Mouse (Mus musculus) urinary bladder, postnatal 0 days (tissue): ENCODE results near the gene Gm42417. TPM values are rescaled to one million over a fixed set of nuclear protein-coding genes. Genes with fewer than 3 reads are reported as not detected.

Source experiments
- microRNA-seq: library from miRNA; unstranded; fragments of <30 nt; microRNA quantifications from one replicate; pipeline ENCODE4, GENCODE M21; 2016
- polyA plus RNA-seq: library from polyadenylated mRNA; unstranded; fragments of >200 nt; fragmentation: Nextera tagmentation; extraction: Ambion mirVana; gene quantifications from 2 replicates; pipeline ENCODE4 v1.2.1, GENCODE M21; 2015

The Gm42417 gene
- polyA plus RNA-seq = 1.0 TPM in 1 of 2 replicates, not detected in the other

GRCm38 (mm10) chr1:36539186-36539585, at the start of gene Gm42417:
TSS of gene Gm42417 (minus strand) at chr1:36539429.

DNA sequence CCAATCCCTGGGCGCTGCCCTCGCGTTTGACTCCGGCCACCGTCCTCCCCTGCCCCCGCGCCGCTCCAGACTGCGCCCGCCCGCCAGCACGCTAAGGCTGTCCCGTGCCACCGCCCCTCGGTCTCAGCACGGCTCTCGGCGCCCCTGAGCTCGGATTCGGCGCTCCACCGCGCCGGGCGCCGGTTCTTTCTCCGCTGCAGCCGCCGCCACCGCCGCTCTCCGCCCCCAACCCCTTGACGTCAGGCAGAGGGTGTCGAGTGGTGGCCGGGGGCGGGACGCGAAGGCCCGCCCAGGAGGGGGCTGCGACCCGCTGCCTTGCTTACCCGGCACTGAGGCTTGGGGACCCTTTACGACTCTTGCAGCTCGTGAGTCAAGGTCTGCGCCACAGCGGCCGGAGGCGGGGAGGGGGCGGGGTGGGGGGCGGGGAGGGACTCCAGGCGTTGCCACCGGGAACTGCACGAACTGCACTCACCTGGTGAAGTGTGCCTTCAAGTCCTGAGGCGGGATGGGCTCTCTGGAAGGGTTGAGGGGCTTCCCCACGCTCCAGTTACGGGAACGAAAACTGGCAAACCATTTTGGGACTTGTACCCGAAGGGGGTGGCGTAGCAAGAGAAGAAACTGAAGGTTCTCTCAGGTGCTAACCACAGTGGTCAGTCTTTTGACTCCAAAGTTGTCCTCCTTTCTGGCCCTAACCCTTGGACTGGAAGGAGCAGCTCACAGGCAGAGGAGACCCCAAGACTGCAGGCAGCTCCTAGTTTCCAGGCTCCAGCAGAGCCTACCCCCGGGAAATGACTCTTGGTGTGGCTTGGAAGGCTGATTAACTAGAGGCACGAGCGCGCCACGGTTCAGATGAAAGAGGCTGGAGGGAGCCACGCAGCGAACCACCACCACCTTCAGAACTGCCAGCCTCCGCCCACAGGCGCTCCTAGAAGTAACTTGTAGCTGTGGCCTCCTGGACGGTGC, 19.1 kb upstream of the Gm42417 start, which contains the start of gene Sema4c:
Gene Sema4c, minus strand, starts transcription at position 319 of the 963 bp plus-strand sequence.

DNA sequence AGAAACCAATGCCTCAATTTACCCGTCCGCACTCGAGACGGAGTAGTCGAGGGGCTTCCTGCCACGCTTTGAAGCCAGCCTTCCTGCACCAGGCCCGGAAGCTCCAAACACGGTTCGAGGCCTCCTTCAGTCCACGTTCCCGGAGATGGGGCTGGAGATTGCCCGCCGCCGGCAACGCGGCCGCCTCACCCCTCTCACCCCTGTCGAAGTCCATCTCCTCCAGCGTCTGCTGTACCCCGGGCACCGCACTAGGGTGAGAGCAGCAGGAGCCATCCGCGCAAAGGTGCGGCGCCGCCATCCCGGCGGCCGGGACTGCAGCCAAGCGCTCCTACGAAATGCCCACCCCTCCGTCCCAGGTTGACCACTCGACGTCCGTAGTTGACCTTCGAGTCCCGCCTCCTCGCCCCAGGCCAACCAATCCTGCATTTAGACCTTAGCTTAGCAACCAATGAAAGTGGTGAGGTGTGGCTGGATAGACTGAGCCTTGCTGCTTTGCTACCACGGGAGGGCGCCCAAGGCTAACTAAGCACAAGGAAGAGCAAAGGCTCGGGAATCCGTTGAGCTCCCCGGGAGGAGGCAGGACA, 7.8 kb upstream of the Gm42417 start, which contains the start of gene Ankrd39:
Gene Ankrd39, minus strand, starts transcription at position 558 of the 584 bp plus-strand sequence.

GRCm38 (mm10) chr1:36536783-36537182, 2.4 kb downstream of the Gm42417 start, which contains the start of gene Ankrd23:
TSS of gene Ankrd23 (minus strand) at chr1:36536883.

GRCm38 (mm10) chr1:36511289-36512021, 27.8 kb downstream of the Gm42417 start, which contains the start of gene Cnnm3:
TSS of gene Cnnm3 (plus strand) at chr1:36511867.

Small RNA genes lying within 50 kb of the gene (microRNA-seq; reads per million reads assigned to microRNA genes)
- not detected for gene Gm47280

Other genes with a start within 250 kb of the Gm42417 start
- 6.0 and 6.2 TPM in 2 replicates for gene Arid5a, start 231.7 kb downstream of the Gm42417 start, polyA plus RNA-seq
- 20.0 and 21.5 TPM in 2 replicates for gene Kansl3, start 170.2 kb downstream of the Gm42417 start, polyA plus RNA-seq
- 0.16 and 0.19 TPM in 2 replicates for gene Fer1l5, start 167.1 kb downstream of the Gm42417 start, polyA plus RNA-seq
- gene Lman2l, start 94.2 kb downstream of the Gm42417 start, polyA plus RNA-seq = 15.5 and 15.9 TPM in 2 replicates
- gene Cnnm4, start 67.8 kb downstream of the Gm42417 start, polyA plus RNA-seq = 10.0 and 11.8 TPM in 2 replicates
- 1.2 and 1.3 TPM in 2 replicates for gene Cnnm3, start 27.6 kb downstream of the Gm42417 start, polyA plus RNA-seq
- gene Ankrd23, start 2.5 kb downstream of the Gm42417 start, polyA plus RNA-seq = 11.8 and 13.1 TPM in 2 replicates
- 20.9 and 28.5 TPM in 2 replicates for gene Ankrd39, start 8.0 kb upstream of the Gm42417 start, polyA plus RNA-seq
- 8.2 and 9.7 TPM in 2 replicates for gene Sema4c, start 18.9 kb upstream of the Gm42417 start, polyA plus RNA-seq
- gene Fam178b, start 143.8 kb upstream of the Gm42417 start, polyA plus RNA-seq = 1.3 and 1.6 TPM in 2 replicates
- 696 and 763 TPM in 2 replicates for gene Cox5b, start 152.0 kb upstream of the Gm42417 start, polyA plus RNA-seq
- not detected in 2 replicates for gene 4933424G06Rik, start 170.7 kb upstream of the Gm42417 start, polyA plus RNA-seq
- gene Actr1b, start 175.0 kb upstream of the Gm42417 start, polyA plus RNA-seq = 62.6 and 65.6 TPM in 2 replicates
- 0.18 TPM in 1 of 2 replicates, not detected in the other for gene Zap70, start 222.4 kb upstream of the Gm42417 start, polyA plus RNA-seq